Mouse (Mus musculus) skeletal muscle tissue, postnatal 0 days (tissue): Measurements from ENCODE around the gene Trp53rka. TPM values are rescaled to one million over a fixed set of nuclear protein-coding genes. Genes with fewer than 3 reads are reported as not detected.

Experiments used
- polyA plus RNA-seq: library from polyadenylated mRNA; unstranded; fragments of >200 nt; fragmentation: Nextera tagmentation; extraction: Ambion mirVana; gene quantifications from 2 replicates; pipeline ENCODE4 v1.2.1, GENCODE M21; 2015

Gene Trp53rka
- polyA plus RNA-seq, result 15.8 and 16.0 TPM in 2 replicates

GRCm38 (mm10) chr2:165492648-165493553 is at the start of gene Trp53rka:
Gene Trp53rka, minus strand, starts transcription at chr2:165493324.

GRCm38 (mm10) chr2:165503259-165504203 is 10.4 kb upstream of the Trp53rka start, which contains the start of gene Slc2a10:
Gene Slc2a10, plus strand, starts transcription at chr2:165503787.

GRCm38 (mm10) chr2:165473003-165473402 is 20.1 kb downstream of the Trp53rka start, which contains the start of gene Slc13a3:
Gene Slc13a3, minus strand, starts transcription at chr2:165473230.

Other genes with a start within 250 kb of the Trp53rka start
- gene Slc35c2, start 205.5 kb downstream of the Trp53rka start, polyA plus RNA-seq, result 28.2 and 31.7 TPM in 2 replicates
- 24.3 and 27.5 TPM in 2 replicates for gene Elmo2, start 166.8 kb downstream of the Trp53rka start, polyA plus RNA-seq
- 0.22 and 0.23 TPM in 2 replicates for gene Zfp663, start 124.6 kb downstream of the Trp53rka start, polyA plus RNA-seq
- gene Zfp334, start 105.1 kb downstream of the Trp53rka start, polyA plus RNA-seq, result 1.5 and 1.8 TPM in 2 replicates
- 0.05 TPM in 2 replicates for gene Ocstamp, start 92.9 kb downstream of the Trp53rka start, polyA plus RNA-seq
- gene Slc13a3, start 20.1 kb downstream of the Trp53rka start, polyA plus RNA-seq, result 0.26 and 0.38 TPM in 2 replicates
- gene Slc2a10, start 10.5 kb upstream of the Trp53rka start, polyA plus RNA-seq, result 3.3 and 4.1 TPM in 2 replicates
- gene Eya2, start 101.7 kb upstream of the Trp53rka start, polyA plus RNA-seq, result 1.6 and 1.9 TPM in 2 replicates